Mouse (Mus musculus): Measurements from ENCODE around the gene Nkiras2. TPM values are rescaled to one million over a fixed set of nuclear protein-coding genes. Genes with fewer than 3 reads are reported as not detected.
A peak's percentile ranks its signal among the peaks of the same experiment; 100 is the strongest.

The Nkiras2 gene
- polyA plus RNA-seq, 1 experiment: 119 TPM

DNA sequence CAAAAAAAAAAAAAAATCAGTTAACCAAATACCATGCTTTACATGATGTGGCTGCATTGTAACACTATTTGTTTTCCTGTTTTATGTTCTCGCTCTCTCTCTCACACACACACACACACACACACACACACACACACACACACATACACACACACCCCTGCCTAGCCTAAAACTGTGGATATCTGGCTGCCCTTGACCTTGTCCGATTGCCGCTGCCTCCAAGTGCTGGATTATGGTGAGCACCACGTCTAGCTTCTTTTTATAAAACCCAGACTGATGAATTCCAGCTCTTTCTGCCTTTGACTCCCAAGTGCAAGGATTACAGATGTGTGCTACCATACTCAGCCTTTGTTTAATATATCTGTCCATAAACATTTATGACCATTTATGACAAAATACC, 1.6 kb upstream of the Nkiras2 start:
- TF ChIP-seq CTCF (IDR thresholded peaks at IDR 0.05; ENCODE audit: borderline replicate concordance, extremely low read depth, insufficient read depth, insufficient read length) (no peak), POLR2A (IDR thresholded peaks at IDR 0.05; ENCODE audit: borderline replicate concordance, extremely low read depth, insufficient read depth, insufficient read length, poor library complexity, severe bottlenecking) (no peak)
- DNase-seq (ENCODE audit: low read depth): no peak

- peak; percentile 58 for TF ChIP-seq CTCF (IDR thresholded peaks at IDR 0.05; ENCODE audit: borderline replicate concordance, extremely low read depth, insufficient read depth, insufficient read length)
- peak; percentile 57; the same call in 1 of the 2 replicates for TF ChIP-seq POLR2A (IDR thresholded peaks at IDR 0.05; ENCODE audit: borderline replicate concordance, extremely low read depth, insufficient read depth, insufficient read length, poor library complexity, severe bottlenecking)
- peak; percentile 100 for DNase-seq (ENCODE audit: low read depth)
These were observed 486 bp downstream of the Nkiras2 start for GRCm38 (mm10) chr11:100619485-100619975.

DNA sequence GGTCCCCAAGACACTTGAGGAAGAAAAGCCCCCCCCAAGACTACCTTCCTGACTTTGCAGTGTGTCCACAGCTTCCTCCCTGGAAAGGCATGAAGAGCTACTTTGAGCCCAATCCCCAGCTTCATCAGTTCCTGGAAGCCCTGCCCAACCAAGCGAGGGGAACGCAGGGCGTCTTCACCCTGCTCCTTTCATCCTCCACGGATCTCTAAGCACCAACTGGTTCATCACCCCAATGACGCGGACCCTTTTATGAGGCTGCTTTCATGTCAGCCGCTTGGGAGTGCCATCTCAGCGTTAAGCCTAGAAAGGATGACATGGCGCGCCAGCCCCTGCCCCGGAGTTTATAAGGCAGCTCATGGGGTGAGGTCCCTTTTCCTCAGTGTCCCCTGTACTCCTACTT, 938 bp downstream of the Nkiras2 start, which contains the start of gene Dnajc7:
Dnajc7 (minus strand) TSS at position 187 of the 400 bp plus-strand sequence.
- TF ChIP-seq POLR2A (IDR thresholded peaks at IDR 0.05; ENCODE audit: borderline replicate concordance, extremely low read depth, insufficient read depth, insufficient read length, poor library complexity, severe bottlenecking) (no peak), CTCF (IDR thresholded peaks at IDR 0.05; ENCODE audit: borderline replicate concordance, extremely low read depth, insufficient read depth, insufficient read length) (no peak)
- no peak for DNase-seq (ENCODE audit: low read depth)

- TF ChIP-seq CTCF (IDR thresholded peaks at IDR 0.05; ENCODE audit: borderline replicate concordance, extremely low read depth, insufficient read depth, insufficient read length): peak; percentile 92
- peak; percentile 62; the same call in 1 of the 2 replicates for TF ChIP-seq POLR2A (IDR thresholded peaks at IDR 0.05; ENCODE audit: borderline replicate concordance, extremely low read depth, insufficient read depth, insufficient read length, poor library complexity, severe bottlenecking)
- peak; percentile 98 for DNase-seq (ENCODE audit: low read depth)
These were observed 3.7 kb downstream of the Nkiras2 start for GRCm38 (mm10) chr11:100622714-100623113.

DNA sequence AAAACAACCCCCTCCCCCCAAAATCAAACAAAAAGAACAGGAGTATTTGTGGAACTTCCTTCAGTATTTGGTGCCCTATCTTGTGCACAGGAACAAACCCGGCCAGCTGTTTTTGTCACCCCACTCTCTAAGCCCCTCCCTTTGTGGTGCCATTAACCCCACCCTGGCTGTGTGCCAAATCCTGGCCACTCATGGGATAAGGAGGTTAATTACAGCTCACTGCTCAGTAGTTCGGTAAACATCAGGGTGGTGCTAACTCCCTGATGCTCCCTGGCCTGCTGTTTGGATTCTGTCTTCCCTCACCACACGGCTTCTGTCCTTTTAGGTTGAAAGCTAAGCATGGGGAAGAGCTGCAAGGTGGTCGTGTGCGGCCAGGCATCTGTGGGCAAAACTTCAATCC, 4.8 kb downstream of the Nkiras2 start:
- DNase-seq (ENCODE audit: low read depth): peak; percentile 66
- TF ChIP-seq CTCF (IDR thresholded peaks at IDR 0.05; ENCODE audit: borderline replicate concordance, extremely low read depth, insufficient read depth, insufficient read length) (no peak), POLR2A (IDR thresholded peaks at IDR 0.05; ENCODE audit: borderline replicate concordance, extremely low read depth, insufficient read depth, insufficient read length, poor library complexity, severe bottlenecking) (no peak)

- TF ChIP-seq POLR2A (IDR thresholded peaks at IDR 0.05; ENCODE audit: borderline replicate concordance, extremely low read depth, insufficient read depth, insufficient read length, poor library complexity, severe bottlenecking) (no peak), CTCF (IDR thresholded peaks at IDR 0.05; ENCODE audit: borderline replicate concordance, extremely low read depth, insufficient read depth, insufficient read length) (no peak)
- no peak for DNase-seq (ENCODE audit: low read depth)
These were observed 7.0 kb downstream of the Nkiras2 start for GRCm38 (mm10) chr11:100625754-100626700.

DNA sequence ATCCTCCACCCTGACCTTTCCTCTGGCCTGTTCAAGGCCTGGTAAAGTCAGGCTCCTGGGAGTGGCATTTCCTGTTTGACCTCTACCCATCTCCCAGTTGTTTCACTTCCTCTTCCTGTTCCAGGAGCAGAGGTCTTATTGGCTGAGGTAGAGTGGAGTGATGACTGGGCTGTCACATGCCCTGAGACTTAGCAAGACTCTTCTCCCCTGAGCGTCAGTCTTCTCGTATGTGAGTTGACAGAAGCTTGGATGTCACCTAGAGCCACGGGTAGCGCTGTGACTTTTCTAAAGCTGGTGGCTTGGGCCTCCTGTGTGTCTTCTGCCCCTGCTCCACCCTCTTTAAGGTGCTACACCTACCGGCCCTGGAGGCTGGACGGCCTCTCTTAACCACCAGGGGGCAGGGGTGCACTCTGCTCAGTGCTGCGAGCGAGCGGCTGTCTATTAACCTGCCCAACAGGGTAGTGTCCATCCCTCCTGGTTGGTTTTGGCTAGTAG, 7.7 kb downstream of the Nkiras2 start:
- no peak for TF ChIP-seq POLR2A (IDR thresholded peaks at IDR 0.05; ENCODE audit: borderline replicate concordance, extremely low read depth, insufficient read depth, insufficient read length, poor library complexity, severe bottlenecking)
- peak; percentile 73 for TF ChIP-seq CTCF (IDR thresholded peaks at IDR 0.05; ENCODE audit: borderline replicate concordance, extremely low read depth, insufficient read depth, insufficient read length)

DNA sequence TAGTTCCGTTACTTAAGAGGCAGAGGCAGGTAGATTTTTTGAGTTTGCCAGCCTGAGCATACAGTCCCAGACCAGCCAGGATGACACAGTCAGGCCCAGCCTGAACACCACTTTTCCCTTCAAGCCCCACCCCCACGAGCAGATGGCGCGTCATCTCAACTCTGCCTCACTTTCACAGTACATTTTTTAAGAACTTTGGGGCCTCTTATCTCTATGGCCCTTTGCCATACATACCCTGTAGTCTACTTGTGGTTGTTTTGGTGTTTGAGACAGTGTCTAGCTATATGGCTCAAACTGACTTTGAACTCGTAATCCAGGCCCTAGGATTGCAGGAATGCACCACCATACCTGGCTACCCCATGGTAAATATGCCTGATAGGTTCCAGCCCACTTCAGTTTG, 9.0 kb downstream of the Nkiras2 start:
- TF ChIP-seq POLR2A (IDR thresholded peaks at IDR 0.05; ENCODE audit: borderline replicate concordance, extremely low read depth, insufficient read depth, insufficient read length, poor library complexity, severe bottlenecking) (no peak), CTCF (IDR thresholded peaks at IDR 0.05; ENCODE audit: borderline replicate concordance, extremely low read depth, insufficient read depth, insufficient read length) (no peak)
- DNase-seq (ENCODE audit: low read depth): peak; percentile 14

More for the DNA sequence above, 7.7 kb downstream of the Nkiras2 start:
- DNase-seq (ENCODE audit: low read depth): peak; percentile 50

GRCm38 (mm10) chr11:100628862-100629352, 9.9 kb downstream of the Nkiras2 start:
- peak; percentile 64 for DNase-seq (ENCODE audit: low read depth)
- TF ChIP-seq CTCF (IDR thresholded peaks at IDR 0.05; ENCODE audit: borderline replicate concordance, extremely low read depth, insufficient read depth, insufficient read length) (no peak), POLR2A (IDR thresholded peaks at IDR 0.05; ENCODE audit: borderline replicate concordance, extremely low read depth, insufficient read depth, insufficient read length, poor library complexity, severe bottlenecking) (no peak)

GRCm38 (mm10) chr11:100634530-100634929, 15.5 kb downstream of the Nkiras2 start:
- TF ChIP-seq CTCF (IDR thresholded peaks at IDR 0.05; ENCODE audit: borderline replicate concordance, extremely low read depth, insufficient read depth, insufficient read length) (no peak), POLR2A (IDR thresholded peaks at IDR 0.05; ENCODE audit: borderline replicate concordance, extremely low read depth, insufficient read depth, insufficient read length, poor library complexity, severe bottlenecking) (no peak)
- DNase-seq (ENCODE audit: low read depth): no peak
